Comparison of ENCODE assay signal across 8 mouse cellular contexts in genomic region chr6:43685985-43686384, GRCm38 (mm10). TPM values are rescaled to one million over a fixed set of nuclear protein-coding genes. Genes with fewer than 3 reads are reported as not detected.
DNase-seq lines count a peak whose midpoint lies in the region; ATAC-seq and TF ChIP-seq lines count a peak whose summit lies in the region.

No protein-coding gene starts in this region.

- no peaks in the 10 kb centered on the region for H3K4me1 ChIP-seq in MEL (ENCODE audit: control insufficient read depth in 1 of 2, insufficient read depth in 2 of 2, low read length in 2 of 2)
- H3K4me1 ChIP-seq in limb, embryonic 12.5 days (replicated peaks), result no peaks in the 10 kb centered on the region

- no peaks in the 10 kb centered on the region for H3K9me3 ChIP-seq in MEL (replicated peaks; ENCODE audit: insufficient read depth, low read length)
- H3K9me3 ChIP-seq in limb, embryonic 12.5 days, result no peaks in the 10 kb centered on the region

- no peak for TF ChIP-seq POLR2A in MEL (IDR thresholded peaks at IDR 0.05; ENCODE audit: control insufficient read depth in 1 of 2, insufficient read depth in 1 of 2, low read depth in 1 of 2, low read length in 2 of 2, poor library complexity in 1 of 2)

- no peak overlapping the region for H3K27ac ChIP-seq in layer of hippocampus, adult 2 months
- H3K27ac ChIP-seq in MEL (ENCODE audit: control insufficient read depth, low read depth, low read length), result no peak overlapping the region
- no peak overlapping the region for H3K27ac ChIP-seq in limb, embryonic 12.5 days

- H3K36me3 ChIP-seq in MEL (ENCODE audit: control insufficient read depth in 1 of 2, insufficient read depth in 2 of 2, low read length in 2 of 2), result no peaks in the 10 kb centered on the region
- no peaks in the 10 kb centered on the region for H3K36me3 ChIP-seq in limb, embryonic 12.5 days

- WGBS in limb, embryonic 12.5 days, result 48% methylated on average over 2 of the region's 2 CpGs

- TF ChIP-seq CTCF in layer of hippocampus, adult 2 months (conservative IDR thresholded peaks at IDR 0.05), result peak; percentile 80
- TF ChIP-seq CTCF in MEL (IDR thresholded peaks at IDR 0.05 in 2 of 3, conservative IDR thresholded peaks at IDR 0.05 in 1 of 3; ENCODE audit: control insufficient read depth in 1 of 3, insufficient read depth in 1 of 3, low read depth in 2 of 3, low read length in 3 of 3, poor library complexity in 1 of 3, severe bottlenecking in 1 of 3), result peak; percentile 4 to 60 (median 24); a peak in 3 of 6 replicates

- no peak overlapping the region for H3K9ac ChIP-seq in MEL (ENCODE audit: control insufficient read depth, low read depth, low read length, poor library complexity, severe bottlenecking)
- no peak overlapping the region for H3K9ac ChIP-seq in limb, embryonic 12.5 days (replicated peaks)

- DNase-seq in layer of hippocampus, adult 2 months (ENCODE audit: low spot score in 2 of 2), result peak; percentile 26 to 29
- DNase-seq in layer of hippocampus, adult 9-10 months (ENCODE audit: low spot score), result no peak
- peak; percentile 29 for DNase-seq in MEL (ENCODE audit: low read depth, low spot score)
- DNase-seq in brain, embryonic 18.5 days (ENCODE audit: low read depth, low spot score), result peak; percentile 49
- no peak for DNase-seq in spleen, postnatal 4 days (ENCODE audit: low spot score in 2 of 2)
- no peak for DNase-seq in thymus, postnatal 36 days
- no peak for DNase-seq in ovary, adult 18-20 months (ENCODE audit: low spot score)

- no peak for TF ChIP-seq EP300 in MEL (IDR thresholded peaks at IDR 0.05; ENCODE audit: low read depth in 1 of 2, low read length in 2 of 2)

- TF ChIP-seq RAD21 in MEL (IDR thresholded peaks at IDR 0.05; ENCODE audit: low read depth, low read length), result peak; percentile 71

- H3K27me3 ChIP-seq in MEL (ENCODE audit: control insufficient read depth in 1 of 2, insufficient read depth in 2 of 2, low read length in 2 of 2), result no peaks in the 10 kb centered on the region; a peak in 2 of 4 replicates
- H3K27me3 ChIP-seq in limb, embryonic 12.5 days, result no peaks in the 10 kb centered on the region

- no peaks in the 10 kb centered on the region for H3K79me2 ChIP-seq in MEL (ENCODE audit: control insufficient read depth, insufficient read depth, low read length, poor library complexity)

- H3K4me2 ChIP-seq in limb, embryonic 12.5 days, result no peak overlapping the region

- H3K4me3 ChIP-seq in layer of hippocampus, adult 2 months, result no peak overlapping the region
- no peak overlapping the region for H3K4me3 ChIP-seq in MEL (ENCODE audit: control insufficient read depth in 1 of 2, insufficient read depth in 1 of 2, low read depth in 2 of 2, low read length in 2 of 2)
- H3K4me3 ChIP-seq in limb, embryonic 12.5 days (replicated peaks), result no peak overlapping the region

- peak; percentile 66; the same call in 1 of the 2 replicates for ATAC-seq in limb, embryonic 12.5 days (ENCODE audit: insufficient number of reproducible peaks, insufficient read depth, low FRiP score, low TSS enrichment, low read depth)

TF ChIP-seq in MEL, 35 proteins besides CTCF, POLR2A, EP300 and RAD21:
- TF ChIP-seq MXI1 (IDR thresholded peaks at IDR 0.05; ENCODE audit: low read depth, low read length) (no peak; the same call in 1 of the 2 replicates), MYC (IDR thresholded peaks at IDR 0.05; ENCODE audit: low read depth, low read length) (peak; percentile 87; the same call in 1 of the 2 replicates), ELF1 (IDR thresholded peaks at IDR 0.05; ENCODE audit: low read depth, low read length) (no peak), TBP (IDR thresholded peaks at IDR 0.05; ENCODE audit: low read depth, low read length) (no peak), MAX (IDR thresholded peaks at IDR 0.05; ENCODE audit: low read length) (peak; percentile 59), TCF12 (IDR thresholded peaks at IDR 0.05; ENCODE audit: low read depth, low read length) (no peak), RCOR1 (IDR thresholded peaks at IDR 0.05; ENCODE audit: low read depth, low read length) (no peak), UBTF (IDR thresholded peaks at IDR 0.05; ENCODE audit: borderline replicate concordance, insufficient read depth, low read depth, low read length) (no peak), BHLHE40 (IDR thresholded peaks at IDR 0.05; ENCODE audit: borderline replicate concordance, low read depth, low read length) (peak; percentile 35; the same call in 1 of the 2 replicates), USF2 (IDR thresholded peaks at IDR 0.05; ENCODE audit: borderline replicate concordance in 1 of 2, insufficient read depth in 1 of 2, low read depth in 1 of 2, low read length in 2 of 2) (no peak), SIN3A (IDR thresholded peaks at IDR 0.05; ENCODE audit: low read length) (no peak), SMC3 (IDR thresholded peaks at IDR 0.05; ENCODE audit: low read depth, low read length) (peak; percentile 61), ZC3H11A (IDR thresholded peaks at IDR 0.05; ENCODE audit: low read depth, low read length) (peak; percentile 43), MYB (IDR thresholded peaks at IDR 0.05; ENCODE audit: low read depth, low read length) (no peak), NELFE (IDR thresholded peaks at IDR 0.05; ENCODE audit: low read depth, low read length) (no peak), CHD2 (IDR thresholded peaks at IDR 0.05; ENCODE audit: low read length) (no peak), E2F4 (IDR thresholded peaks at IDR 0.05; ENCODE audit: borderline replicate concordance, low read depth, low read length) (no peak), GABPA (IDR thresholded peaks at IDR 0.05; ENCODE audit: low read depth, low read length) (no peak)

RNA-seq across cellular contexts. Expression of gene Tpk1, which starts 19.9 kb away (rescaled TPM):
- 1 to 10 TPM; 2.6 to 3.6 TPM for total RNA-seq in layer of hippocampus, adult 2 months (2021)
- 3.5 and 4.2 TPM in 2 replicates for total RNA-seq in MEL (2012; rRNA removed)
- polyA plus RNA-seq in MEL (2012; ENCODE audit: insufficient read depth in 1 of 2, insufficient read length in 2 of 2, low read depth in 1 of 2, low replicate concordance in 2 of 2, missing spikeins in 1 of 2), result 10 to 100 TPM in 1 of 2 experiments, not detected in 1; 12.6 TPM
- 8.7 and 10.0 TPM in 2 replicates for polyA plus RNA-seq in limb, embryonic 12.5 days (2016; fragmentation: Nextera tagmentation; extraction: Ambion mirVana)

Comparison
In these comparisons a context has a peak if more than half of its experiments do, and no peak if none do; other contexts are left out.
1. DNase-seq: peak in layer of hippocampus, adult 2 months (2 of 2), MEL (single experiment) and brain, embryonic 18.5 days (single experiment); none in layer of hippocampus, adult 9-10 months (single experiment), spleen, postnatal 4 days (0 of 2), thymus, postnatal 36 days (0 of 2) and ovary, adult 18-20 months (single experiment).